Comparison of ENCODE assay signal across 10 mouse cellular contexts in the genomic region with DNA sequence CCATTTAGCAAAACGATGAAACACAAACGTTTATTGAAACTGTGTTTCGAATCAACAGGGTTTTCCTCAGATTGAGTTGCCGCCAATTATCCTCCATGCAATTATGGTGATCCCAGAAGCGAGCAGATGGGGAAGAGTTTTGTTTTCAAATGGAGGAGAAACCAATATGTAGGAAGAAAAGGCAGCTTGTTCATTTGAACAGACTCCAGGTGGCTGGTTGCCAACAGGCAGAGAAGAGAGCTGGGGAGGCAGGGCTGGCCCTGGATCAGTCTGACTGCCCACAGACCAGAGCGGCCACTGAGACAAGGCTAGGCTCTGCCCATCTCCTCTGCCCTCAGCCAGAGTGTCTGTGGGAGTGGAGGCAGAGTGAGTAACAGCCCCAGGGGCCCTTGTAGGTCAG.
A peak's percentile ranks its signal among the peaks of the same experiment; 100 is the strongest.
DNase-seq lines count a peak whose midpoint lies in the region; ATAC-seq and TF ChIP-seq lines count a peak whose summit lies in the region.
"Had no signal": no experiment of that assay in that cellular context is flagged by ENCODE, and none has a peak within 500 bp of the region (broad histone marks: within the 10 kb centered on the region; RNA-seq: fewer than 3 reads in every experiment).

No protein-coding gene starts in this region.

- DNase-seq in midbrain, embryonic 10.5 days (ENCODE audit: low spot score), result no peak
- DNase-seq in layer of hippocampus, postnatal 14 days (ENCODE audit: low spot score in 2 of 2), result peak; percentile 87 to 95
- peak; percentile 69 to 75 for DNase-seq in right cerebral cortex, adult 2 months (ENCODE audit: low spot score in 2 of 2)
- DNase-seq in stomach, postnatal 0 days (ENCODE audit: low spot score), result no peak
- DNase-seq in heart, postnatal 10 days, result no peak

- H3K36me3 ChIP-seq in midbrain, embryonic 13.5 days, result no peaks in the 10 kb centered on the region
- no peaks in the 10 kb centered on the region for H3K36me3 ChIP-seq in midbrain, embryonic 10.5 days
- no peaks in the 10 kb centered on the region for H3K36me3 ChIP-seq in stomach, postnatal 0 days (ENCODE audit: control insufficient read depth, insufficient read depth, low read length)
- H3K36me3 ChIP-seq in intestine, embryonic 16.5 days (ENCODE audit: control insufficient read depth, insufficient read depth, low read length), result no peaks in the 10 kb centered on the region

- no peak overlapping the region for H3K27ac ChIP-seq in midbrain, embryonic 13.5 days
- H3K27ac ChIP-seq in midbrain, embryonic 10.5 days (replicated peaks), result no peak overlapping the region
- no peak overlapping the region for H3K27ac ChIP-seq in stomach, postnatal 0 days (replicated peaks)
- H3K27ac ChIP-seq in intestine, embryonic 16.5 days (ENCODE audit: low read length), result no peak overlapping the region
- H3K27ac ChIP-seq: liver, embryonic 14.5 days had no signal

- no peak overlapping the region for H3K4me2 ChIP-seq in midbrain, embryonic 13.5 days (replicated peaks)
- no peak overlapping the region for H3K4me2 ChIP-seq in stomach, postnatal 0 days (replicated peaks; ENCODE audit: low read depth)
- no peak overlapping the region for H3K4me2 ChIP-seq in intestine, embryonic 16.5 days (ENCODE audit: low read depth, low read length)

- H3K27me3 ChIP-seq in midbrain, embryonic 13.5 days, result no peaks in the 10 kb centered on the region
- H3K27me3 ChIP-seq in midbrain, embryonic 10.5 days (ENCODE audit: low read depth, poor library complexity, severe bottlenecking), result no peaks in the 10 kb centered on the region
- no peaks in the 10 kb centered on the region for H3K27me3 ChIP-seq in stomach, postnatal 0 days (ENCODE audit: control insufficient read depth, insufficient read depth, low read length)
- no peaks in the 10 kb centered on the region for H3K27me3 ChIP-seq in intestine, embryonic 16.5 days (replicated peaks; ENCODE audit: control insufficient read depth, insufficient read depth, low read length)

- H3K4me3 ChIP-seq in midbrain, embryonic 13.5 days (replicated peaks), result no peak overlapping the region
- no peak overlapping the region for H3K4me3 ChIP-seq in midbrain, embryonic 10.5 days
- H3K4me3 ChIP-seq in stomach, postnatal 0 days (ENCODE audit: low read depth, low read length), result no peak overlapping the region
- no peak overlapping the region for H3K4me3 ChIP-seq in intestine, embryonic 16.5 days (ENCODE audit: low read length)

- no peak for TF ChIP-seq CTCF in stomach, postnatal 0 days (IDR thresholded peaks at IDR 0.05; ENCODE audit: low read depth)

- no peak for TF ChIP-seq EP300 in stomach, postnatal 0 days (optimal IDR thresholded peaks at IDR 0.05)

- H3K9ac ChIP-seq in midbrain, embryonic 13.5 days (replicated peaks), result no peak overlapping the region
- H3K9ac ChIP-seq in stomach, postnatal 0 days (ENCODE audit: low read length), result no peak overlapping the region
- H3K9ac ChIP-seq in intestine, embryonic 16.5 days (ENCODE audit: low read depth, low read length), result no peak overlapping the region
- H3K9ac ChIP-seq: liver, embryonic 14.5 days had no signal

- H3K4me1 ChIP-seq in midbrain, embryonic 13.5 days (replicated peaks), result no peaks in the 10 kb centered on the region
- H3K4me1 ChIP-seq in midbrain, embryonic 10.5 days, result no peaks in the 10 kb centered on the region
- no peaks in the 10 kb centered on the region for H3K4me1 ChIP-seq in stomach, postnatal 0 days (replicated peaks; ENCODE audit: control insufficient read depth, insufficient read depth)
- no peaks in the 10 kb centered on the region for H3K4me1 ChIP-seq in intestine, embryonic 16.5 days (ENCODE audit: control insufficient read depth, insufficient read depth, low read length)

- intact Hi-C loops in heart, postnatal 10 days (cut with DNase I), result no loop called here

- ATAC-seq in midbrain, embryonic 13.5 days, result peak; percentile 69; the same call in 1 of the 2 replicates
- peak; percentile 52 for ATAC-seq in frontal cortex, adult (ENCODE audit: low TSS enrichment)
- no peak for ATAC-seq in stomach, postnatal 0 days (ENCODE audit: low FRiP score, low TSS enrichment)
- ATAC-seq in intestine, embryonic 16.5 days, result no peak
- ATAC-seq: Patski had no signal

- 70% methylated on average over 6 of the region's 6 CpGs for WGBS in midbrain, embryonic 13.5 days
- WGBS in midbrain, embryonic 10.5 days, result 82% methylated on average over 6 of the region's 6 CpGs
- 57% methylated on average over 6 of the region's 6 CpGs for WGBS in stomach, postnatal 0 days
- 62% methylated on average over 6 of the region's 6 CpGs for WGBS in intestine, embryonic 16.5 days

- no peaks in the 10 kb centered on the region for H3K9me3 ChIP-seq in midbrain, embryonic 13.5 days
- H3K9me3 ChIP-seq in midbrain, embryonic 10.5 days (replicated peaks), result no peaks in the 10 kb centered on the region
- H3K9me3 ChIP-seq in stomach, postnatal 0 days (ENCODE audit: control insufficient read depth, low read length), result no peaks in the 10 kb centered on the region
- H3K9me3 ChIP-seq in intestine, embryonic 16.5 days (ENCODE audit: control insufficient read depth, low read length), result no peaks in the 10 kb centered on the region

Comparison
In these comparisons a context has a peak if more than half of its experiments do, and no peak if none do; other contexts are left out.
1. ATAC-seq: peak in midbrain, embryonic 13.5 days (single experiment) and frontal cortex, adult (single experiment); none in stomach, postnatal 0 days (single experiment) and intestine, embryonic 16.5 days (single experiment).
2. DNase-seq: peak in layer of hippocampus, postnatal 14 days (2 of 2) and right cerebral cortex, adult 2 months (2 of 2); none in midbrain, embryonic 10.5 days (single experiment), stomach, postnatal 0 days (single experiment) and heart, postnatal 10 days (0 of 2).